Mouse (Mus musculus): ENCODE measurements around the gene a.

a gene

GRCm38 (mm10) chr2:154790656-154791483, at the start of gene a, which contains the start of gene Raly:
a (plus strand) TSS chr2:154791402.
Raly (plus strand) TSS chr2:154791096.
- DNase-seq (ENCODE audit: low spot score in 2 of 2), result peak; percentile 92 to 97

GRCm38 (mm10) chr2:154742911-154743819, 48.0 kb upstream of the a start:
- no peak for DNase-seq (ENCODE audit: low spot score in 2 of 2)

GRCm38 (mm10) chr2:154743915-154744314, 47.3 kb upstream of the a start:
- no peak for DNase-seq (ENCODE audit: low spot score in 2 of 2)

GRCm38 (mm10) chr2:154748383-154748782, 42.8 kb upstream of the a start:
- DNase-seq (ENCODE audit: low spot score in 2 of 2), result no peak

GRCm38 (mm10) chr2:154749046-154750036, 41.9 kb upstream of the a start:
- no peak for DNase-seq (ENCODE audit: low spot score in 2 of 2)

GRCm38 (mm10) chr2:154751924-154752323, 39.3 kb upstream of the a start:
- DNase-seq (ENCODE audit: low spot score in 2 of 2), result no peak

GRCm38 (mm10) chr2:154754068-154754560, 37.1 kb upstream of the a start:
- no peak for DNase-seq (ENCODE audit: low spot score in 2 of 2)

- DNase-seq (ENCODE audit: low spot score in 2 of 2), result no peak
These were observed 35.4 kb upstream of the a start for GRCm38 (mm10) chr2:154755791-154756190.

- DNase-seq (ENCODE audit: low spot score in 2 of 2), result no peak
These were observed 33.5 kb upstream of the a start for GRCm38 (mm10) chr2:154757691-154758090.

- no peak for DNase-seq (ENCODE audit: low spot score in 2 of 2)
These were observed 32.7 kb upstream of the a start for GRCm38 (mm10) chr2:154758454-154758853.

GRCm38 (mm10) chr2:154763226-154763625, 28.0 kb upstream of the a start:
- no peak for DNase-seq (ENCODE audit: low spot score in 2 of 2)

GRCm38 (mm10) chr2:154764828-154765497, 26.2 kb upstream of the a start:
- no peak for DNase-seq (ENCODE audit: low spot score in 2 of 2)

- no peak for DNase-seq (ENCODE audit: low spot score in 2 of 2)
These were observed 25.6 kb upstream of the a start for GRCm38 (mm10) chr2:154765554-154766008.

- DNase-seq (ENCODE audit: low spot score in 2 of 2), result no peak
These were observed 24.2 kb upstream of the a start for GRCm38 (mm10) chr2:154767051-154767450.

GRCm38 (mm10) chr2:154769930-154770329, 21.3 kb upstream of the a start, which contains the start of gene Gm14214:
Gm14214 (minus strand) TSS chr2:154770030.
- no peak for DNase-seq (ENCODE audit: low spot score in 2 of 2)

- DNase-seq (ENCODE audit: low spot score in 2 of 2), result no peak
These were observed 19.6 kb upstream of the a start for GRCm38 (mm10) chr2:154771604-154772003.

- DNase-seq (ENCODE audit: low spot score in 2 of 2), result no peak
These were observed 17.2 kb upstream of the a start for GRCm38 (mm10) chr2:154774032-154774431.

GRCm38 (mm10) chr2:154776496-154776895, 14.7 kb upstream of the a start:
- no peak for DNase-seq (ENCODE audit: low spot score in 2 of 2)

GRCm38 (mm10) chr2:154779648-154780047, 11.6 kb upstream of the a start:
- DNase-seq (ENCODE audit: low spot score in 2 of 2), result no peak

GRCm38 (mm10) chr2:154782361-154782760, 8.8 kb upstream of the a start:
- DNase-seq (ENCODE audit: low spot score in 2 of 2), result no peak

All from urinary bladder, adult 18-20 months (tissue).